Mouse (Mus musculus) fibroblast of lung, adult 2 months (primary cell): Measurements from ENCODE around the gene Cacna1f.
A peak's percentile ranks its signal among the peaks of the same experiment; 100 is the strongest.

Source experiments
- DNase-seq: peaks from one replicate; pipeline ENCODE4 v3.0.0-alpha.2; 2011; ENCODE audit warnings: low read depth

Cacna1f gene

DNA sequence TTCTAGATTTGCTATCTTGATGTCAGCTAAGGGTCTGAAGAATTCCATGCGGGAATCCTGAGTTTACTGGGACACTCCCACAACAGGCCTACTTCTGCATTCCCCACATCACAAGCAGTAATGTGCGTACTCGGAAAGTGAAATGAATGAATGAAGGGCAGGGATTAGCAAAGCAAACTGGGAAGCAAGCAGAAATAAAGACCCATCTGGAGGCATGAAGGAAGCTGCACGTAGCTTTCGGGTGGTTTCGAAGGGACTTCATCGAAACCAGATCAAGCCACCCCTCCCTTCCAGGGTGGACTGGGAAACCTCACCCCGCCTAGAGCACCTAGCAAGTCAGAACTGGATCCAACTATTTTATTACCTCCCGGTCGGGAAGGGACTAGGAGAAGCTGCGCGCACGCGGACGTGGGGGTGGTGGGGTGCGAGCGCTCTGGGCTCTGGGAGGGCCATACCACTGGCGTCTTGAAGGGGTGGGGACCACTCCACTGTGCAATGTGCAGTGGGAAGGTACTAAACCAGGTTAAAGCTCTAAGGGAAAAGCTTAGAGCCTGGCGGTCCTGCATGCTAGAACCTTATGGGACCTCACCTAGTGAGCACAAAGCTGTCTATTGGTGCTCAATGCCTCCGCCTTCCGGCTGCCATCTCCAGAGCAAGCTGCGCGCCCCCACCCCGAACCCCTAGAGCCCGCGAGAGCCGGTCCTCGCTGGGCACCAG, 67.6 kb downstream of the Cacna1f start:
- DNase-seq = no peak

DNA sequence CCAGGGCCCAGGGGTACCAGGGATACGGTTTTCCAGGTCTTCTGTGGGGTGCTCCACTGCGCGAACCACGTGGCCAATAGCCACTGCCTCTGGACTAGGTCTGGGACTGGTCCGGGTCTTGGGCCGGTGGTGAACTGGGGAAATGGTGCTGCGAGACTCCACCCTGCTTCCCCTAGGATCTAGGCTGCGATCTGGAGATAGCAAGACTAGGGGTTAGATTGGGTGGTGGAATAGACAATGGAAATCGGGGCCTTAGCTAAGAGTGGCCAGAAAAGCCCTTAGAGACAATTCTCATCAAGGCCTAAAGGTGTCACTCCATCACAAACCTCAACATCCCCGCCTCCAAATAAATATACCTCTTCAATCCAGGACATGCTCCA, 68.1 kb downstream of the Cacna1f start:
- DNase-seq = no peak

DNA sequence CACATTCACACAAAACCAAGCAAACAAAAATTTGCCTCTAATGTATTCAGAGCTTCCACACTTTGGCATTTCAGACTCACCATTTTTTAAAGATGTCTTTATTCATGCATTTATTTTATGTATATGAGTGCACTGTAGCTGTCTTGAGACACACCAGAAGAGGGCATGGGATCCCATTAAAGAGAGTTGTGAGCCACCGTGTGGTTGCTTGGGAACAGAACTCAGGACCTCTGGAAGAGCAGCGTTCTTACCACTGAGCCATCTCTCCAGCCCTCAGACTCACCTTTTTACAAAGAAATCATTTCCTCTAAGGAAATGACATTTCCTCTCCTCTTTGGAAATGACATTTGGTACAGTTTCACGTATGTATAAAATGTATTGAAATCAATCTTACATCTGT, 72.1 kb downstream of the Cacna1f start:
- DNase-seq = no peak

DNA sequence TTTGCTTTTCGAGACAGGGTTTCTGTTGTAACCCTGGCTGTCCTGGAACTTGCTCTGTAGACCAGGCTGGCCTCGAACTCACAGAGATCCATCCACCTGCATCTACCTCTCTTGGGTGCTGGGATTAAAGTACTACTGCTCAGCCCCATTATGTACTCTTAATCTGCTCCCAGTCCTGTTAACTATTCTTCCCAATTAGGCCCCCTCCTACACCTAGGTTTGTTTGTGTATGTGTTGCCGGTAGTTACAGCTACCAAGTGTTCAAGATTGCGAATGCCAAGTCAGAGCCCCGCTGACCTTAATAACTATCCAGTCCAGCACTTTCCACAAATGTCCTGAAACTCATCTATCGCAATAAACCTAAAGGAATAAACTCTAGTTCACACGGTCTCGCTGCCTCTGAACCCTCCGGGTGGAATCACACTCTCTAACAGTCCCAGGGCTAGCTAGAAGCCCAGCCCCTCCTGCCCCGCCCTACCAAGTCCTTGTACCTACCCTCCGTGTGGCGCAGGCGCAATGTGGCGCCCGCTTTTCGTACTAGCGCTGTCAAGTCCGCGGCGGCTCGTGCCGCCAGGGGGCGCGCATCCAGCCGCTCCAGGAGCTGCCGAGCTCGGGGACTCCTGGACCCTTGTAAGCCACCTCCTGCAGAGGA, 72.6 kb downstream of the Cacna1f start:
- peak; percentile 54 for DNase-seq

DNA sequence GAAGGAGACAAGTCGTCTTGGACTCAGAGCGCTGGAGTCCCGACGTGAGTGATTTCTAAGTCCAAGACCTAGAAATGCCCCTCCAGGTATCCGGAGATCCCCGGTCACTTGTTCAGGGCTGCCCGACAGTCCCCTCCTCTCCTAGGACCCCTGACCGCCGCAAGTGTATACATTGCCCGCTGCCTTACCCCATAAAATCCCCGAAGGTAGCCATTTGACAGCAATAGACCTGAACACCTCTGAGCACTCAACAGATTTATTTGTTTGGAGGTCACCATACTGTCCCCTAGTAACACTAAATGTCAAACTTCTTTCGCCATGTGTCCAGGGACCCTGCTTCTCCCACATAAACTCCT, 73.2 kb downstream of the Cacna1f start:
- DNase-seq = no peak

DNA sequence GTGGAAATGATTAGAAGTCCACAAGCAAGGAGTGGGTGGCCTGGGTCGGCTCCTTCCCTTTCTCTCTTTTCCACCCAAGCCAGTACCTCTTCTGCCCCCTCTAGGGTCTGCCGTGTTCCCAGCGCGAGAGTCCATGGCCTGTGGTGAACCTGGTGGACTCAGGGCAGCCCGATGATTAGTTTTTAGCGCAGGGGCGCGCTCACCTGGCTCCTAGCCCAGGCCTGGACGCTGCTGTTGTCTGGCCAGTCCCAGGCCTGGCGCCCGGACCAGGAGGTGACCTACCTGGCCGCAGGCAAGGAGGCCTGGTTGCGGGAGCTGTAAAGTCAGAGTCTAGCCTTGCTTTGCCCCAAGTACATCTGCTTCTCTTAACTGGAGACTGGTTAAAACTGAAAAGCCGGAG, 74.0 kb downstream of the Cacna1f start, which contains the start of gene Magix:
Gene Magix, minus strand, starts transcription at position 388 of the 400 bp plus-strand sequence.
- no peak for DNase-seq
